Comparison of ENCODE assay signal across 16 mouse cellular contexts in genomic region chr7:66263421-66263820, GRCm38 (mm10).
"Had no signal": no experiment of that assay in that cellular context is flagged by ENCODE, and none has a peak within 500 bp of the region (broad histone marks: within the 10 kb centered on the region; RNA-seq: fewer than 3 reads in every experiment).

No protein-coding gene starts in this region.

- ATAC-seq: inflammation-experienced regulatory T-cells, adult 6 months; intestine, embryonic 16.5 days; midbrain, embryonic 15.5 days had no signal

- H3K27me3 ChIP-seq: liver, embryonic 13.5 days; midbrain, embryonic 15.5 days; neural tube, embryonic 13.5 days had no signal

- H3K9me3 ChIP-seq: liver, embryonic 13.5 days; midbrain, embryonic 15.5 days; neural tube, embryonic 13.5 days had no signal

- H3K4me2 ChIP-seq: liver, embryonic 13.5 days; midbrain, embryonic 11.5 days; midbrain, embryonic 15.5 days; neural tube, embryonic 13.5 days had no signal

- H3K4me3 ChIP-seq: layer of hippocampus, adult 2 months; left cerebral cortex, adult 2 months; liver, embryonic 13.5 days; midbrain, embryonic 15.5 days; neural tube, embryonic 13.5 days had no signal

- DNase-seq: kidney, adult 9 months; kidney, postnatal 14 days; kidney, postnatal 4 days; layer of hippocampus, adult 9-11 months; left cerebral cortex, postnatal 4 days; liver, embryonic 13.5 days; lung, adult 2 months; lung, postnatal 14 days; right cerebral cortex, postnatal 25 days had no signal

- H3K36me3 ChIP-seq: midbrain, embryonic 15.5 days; neural tube, embryonic 13.5 days had no signal

- H3K9ac ChIP-seq: liver, embryonic 13.5 days; midbrain, embryonic 15.5 days; neural tube, embryonic 13.5 days had no signal

- H3K27ac ChIP-seq: layer of hippocampus, adult 2 months; left cerebral cortex, adult 2 months; liver, embryonic 13.5 days; midbrain, embryonic 15.5 days; neural tube, embryonic 13.5 days had no signal
